Mouse (Mus musculus) heart, postnatal 0 days (tissue): ENCODE results near the gene Sp6.

ENCODE experiments used
- CTCF ChIP-seq: IDR thresholded peaks from 2 replicates; pipeline ENCODE4 v1.5.1; 2016; ENCODE audit warnings: antibody characterized with exemption, control low read depth, low read depth
- EP300 ChIP-seq: IDR thresholded peaks from 2 replicates; pipeline ENCODE4 v1.6.1; 2016; ENCODE audit warnings: antibody characterized with exemption, low read depth

DNA sequence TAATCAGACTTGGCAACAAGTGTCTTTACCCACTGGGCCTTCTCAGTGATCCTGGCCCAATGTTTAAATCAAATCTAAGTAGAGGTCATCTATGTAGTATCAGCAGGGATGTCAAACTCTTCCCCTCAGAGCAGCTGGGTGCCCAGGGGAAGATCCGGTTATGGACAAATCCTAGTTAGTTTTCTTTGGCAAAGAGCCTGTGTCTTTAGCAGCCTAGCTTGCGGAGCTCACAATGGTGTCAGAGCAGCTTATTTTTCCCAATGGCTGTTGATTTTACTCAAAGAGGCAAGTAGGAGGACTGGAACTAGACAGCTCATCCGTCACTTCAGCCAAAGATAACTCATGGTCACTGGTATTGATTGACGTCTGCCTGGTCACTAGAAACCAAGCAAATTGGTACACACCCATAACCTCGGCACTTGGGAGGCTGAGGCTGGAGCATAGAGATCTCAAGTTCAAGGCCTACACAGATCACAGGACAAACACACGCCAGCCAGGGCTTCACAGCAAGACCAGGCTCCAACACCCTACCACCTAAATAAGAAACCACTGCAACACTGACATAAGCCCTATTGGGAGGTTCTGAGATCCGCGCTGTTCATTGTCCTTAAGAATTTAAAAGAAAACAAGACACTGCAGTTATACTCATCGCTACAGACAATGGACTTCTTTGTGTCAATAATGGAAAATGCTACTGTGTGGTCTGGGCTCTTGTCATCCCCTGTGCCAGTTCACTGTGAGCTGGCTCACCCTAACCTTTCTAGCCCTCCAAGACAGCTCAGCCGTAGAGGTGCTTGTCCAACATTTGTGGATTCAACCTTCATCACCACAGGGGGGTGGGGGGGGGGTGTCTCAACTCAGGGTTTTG, 37.4 kb upstream of the Sp6 start:
- TF ChIP-seq CTCF (no peak), EP300 (no peak)
